Mouse (Mus musculus) kidney, adult 2 months (tissue): Measurements from ENCODE around the gene Mettl15.

ENCODE experiments used
- CTCF ChIP-seq: fragments of 200-500 bp; conservative IDR thresholded peaks from 2 replicates; pipeline ENCODE4 v1.5.1; 2011; ENCODE audit warnings: low read depth, mild to moderate bottlenecking, control low read depth, low read length, moderate library complexity, mixed read lengths; ENCODE audit not compliant: insufficient read depth, insufficient read length
- POLR2A ChIP-seq: fragments of 200-500 bp; IDR thresholded peaks from one replicate; pipeline ENCODE4 v1.6.1; 2011; ENCODE audit warnings: low read depth, low read length, control low read depth

GRCm38 (mm10) chr2:109298160-109298559 lies 17.6 kb upstream of the Mettl15 start:
- TF ChIP-seq POLR2A (no peak), CTCF (no peak)
